Comparison of ENCODE assay signal across 29 mouse cellular contexts in the genomic region with DNA sequence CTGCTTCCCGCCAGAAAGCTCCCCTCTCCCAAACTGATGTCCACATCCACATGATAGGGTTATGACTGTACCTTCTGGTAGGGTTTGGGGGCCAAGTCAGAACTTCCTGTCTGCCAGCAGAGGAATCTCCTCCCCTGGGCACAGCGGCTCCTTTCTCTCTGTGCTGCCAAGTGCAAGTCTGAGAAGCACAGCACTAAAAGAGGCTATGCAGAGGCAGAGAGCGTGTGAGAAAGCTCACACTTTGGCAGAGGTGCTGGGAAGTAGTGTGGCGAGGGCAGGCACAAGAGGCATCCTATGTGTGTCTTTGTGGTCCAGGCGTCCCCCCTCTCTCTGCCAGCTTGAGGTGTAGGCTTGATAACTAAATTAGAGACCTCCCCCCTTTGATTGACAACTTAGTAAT. TPM values are rescaled to one million over a fixed set of nuclear protein-coding genes. Genes with fewer than 3 reads are reported as not detected.
DNase-seq lines count a peak whose midpoint lies in the region; ATAC-seq lines count a peak whose summit lies in the region.
"Had no signal": no experiment of that assay in that cellular context is flagged by ENCODE, and none has a peak within 500 bp of the region (broad histone marks: within the 10 kb centered on the region; RNA-seq: fewer than 3 reads in every experiment).

No protein-coding gene starts in this region.

- 0 out of 2 replicates have a peak overlapping the region, but pooled peaks have one; percentile 5 for H3K27ac ChIP-seq in forebrain, embryonic 12.5 days
- H3K27ac ChIP-seq in forebrain, embryonic 10.5 days, result no peak overlapping the region
- H3K27ac ChIP-seq in hindbrain, embryonic 16.5 days (ENCODE audit: low read depth, low read length), result peak overlapping the region; percentile 2; the same call in 1 of the 2 replicates
- H3K27ac ChIP-seq in hindbrain, embryonic 14.5 days, result no peak overlapping the region
- H3K27ac ChIP-seq: heart, embryonic 15.5 days; kidney, embryonic 15.5 days; midbrain, embryonic 15.5 days had no signal

- no peak for DNase-seq in forebrain, embryonic 10.5 days (ENCODE audit: extremely low spot score, low spot score)
- DNase-seq in hindbrain, embryonic 14.5 days (ENCODE audit: low spot score), result no peak
- peak; percentile 59 for DNase-seq in brain, adult 2 months (ENCODE audit: low read depth, low spot score)
- DNase-seq in cerebellum, adult 11-12 months, result no peak
- no peak for DNase-seq in urinary bladder, postnatal 25 days (ENCODE audit: low spot score)
- DNase-seq: adrenal gland, postnatal 25 days; cerebellum, adult 9-10 months; gastrocnemius, postnatal 36 days; heart, postnatal 4 days; liver; right cerebral cortex, postnatal 4 days had no signal

- H3K4me1 ChIP-seq in forebrain, embryonic 12.5 days, result 0 out of 2 replicates have a peak, but pooled peaks cover 8% of the 10 kb centered on the region
- peaks cover 10% of the 10 kb centered on the region for H3K4me1 ChIP-seq in forebrain, embryonic 10.5 days
- H3K4me1 ChIP-seq in hindbrain, embryonic 16.5 days (ENCODE audit: control insufficient read depth, insufficient read depth, low read depth, low read length), result peaks cover 9% of the 10 kb centered on the region; the same call in 1 of the 2 replicates
- H3K4me1 ChIP-seq in hindbrain, embryonic 14.5 days (replicated peaks; ENCODE audit: control insufficient read depth, insufficient read depth, low read length), result no peaks in the 10 kb centered on the region

- H3K9ac ChIP-seq in forebrain, embryonic 12.5 days, result peak overlapping the region; percentile 7
- no peak overlapping the region; the same call in 1 of the 2 replicates for H3K9ac ChIP-seq in hindbrain, embryonic 16.5 days (ENCODE audit: low read depth, low read length)
- no peak overlapping the region for H3K9ac ChIP-seq in hindbrain, embryonic 14.5 days
- H3K9ac ChIP-seq: heart, embryonic 15.5 days; kidney, embryonic 15.5 days; midbrain, embryonic 15.5 days had no signal

- H3K27me3 ChIP-seq in forebrain, embryonic 12.5 days, result no peaks in the 10 kb centered on the region
- no peaks in the 10 kb centered on the region for H3K27me3 ChIP-seq in forebrain, embryonic 10.5 days (ENCODE audit: poor library complexity, severe bottlenecking)
- H3K27me3 ChIP-seq in hindbrain, embryonic 16.5 days (replicated peaks; ENCODE audit: control insufficient read depth, insufficient read depth, low read length), result no peaks in the 10 kb centered on the region
- no peaks in the 10 kb centered on the region for H3K27me3 ChIP-seq in hindbrain, embryonic 14.5 days (ENCODE audit: control insufficient read depth, insufficient read depth, low read length)
- H3K27me3 ChIP-seq: heart, embryonic 15.5 days; kidney, embryonic 15.5 days; midbrain, embryonic 15.5 days had no signal

- ATAC-seq in forebrain, embryonic 12.5 days (ENCODE audit: low FRiP score), result no peak
- 0 out of 2 replicates have a peak, but pooled peaks have one; percentile 9 for ATAC-seq in hindbrain, embryonic 16.5 days
- no peak for ATAC-seq in hindbrain, embryonic 14.5 days (ENCODE audit: low FRiP score)
- ATAC-seq in megakaryocyte progenitor cell, adult 5-6 weeks (replicated peaks; ENCODE audit: poor library complexity), result 0 out of 2 replicates have a peak, but pooled peaks have one; percentile 10
- ATAC-seq: intestine, postnatal 0 days; lung, postnatal 0 days; midbrain, embryonic 15.5 days had no signal

- H3K9me3 ChIP-seq in forebrain, embryonic 12.5 days, result no peaks in the 10 kb centered on the region
- H3K9me3 ChIP-seq in forebrain, embryonic 10.5 days, result no peaks in the 10 kb centered on the region
- no peaks in the 10 kb centered on the region for H3K9me3 ChIP-seq in hindbrain, embryonic 16.5 days (ENCODE audit: control insufficient read depth, low read length)
- H3K9me3 ChIP-seq in hindbrain, embryonic 14.5 days (ENCODE audit: control insufficient read depth, low read length), result no peaks in the 10 kb centered on the region
- H3K9me3 ChIP-seq: heart, embryonic 15.5 days; kidney, embryonic 15.5 days; midbrain, embryonic 15.5 days had no signal

- H3K4me2 ChIP-seq in forebrain, embryonic 12.5 days, result no peak overlapping the region
- no peak overlapping the region for H3K4me2 ChIP-seq in hindbrain, embryonic 16.5 days (ENCODE audit: low read length)
- H3K4me2 ChIP-seq in hindbrain, embryonic 14.5 days (replicated peaks), result no peak overlapping the region
- H3K4me2 ChIP-seq: heart, embryonic 15.5 days; kidney, embryonic 15.5 days; midbrain, embryonic 15.5 days had no signal

- H3K36me3 ChIP-seq in forebrain, embryonic 12.5 days (replicated peaks), result peaks cover 12% of the 10 kb centered on the region; the same call in 1 of the 2 replicates
- H3K36me3 ChIP-seq in forebrain, embryonic 10.5 days (replicated peaks), result peaks cover 56% of the 10 kb centered on the region
- no peaks in the 10 kb centered on the region for H3K36me3 ChIP-seq in hindbrain, embryonic 16.5 days (ENCODE audit: control insufficient read depth, insufficient read depth, low read length)
- no peaks in the 10 kb centered on the region for H3K36me3 ChIP-seq in hindbrain, embryonic 14.5 days (replicated peaks; ENCODE audit: control insufficient read depth, insufficient read depth)
- H3K36me3 ChIP-seq: G1E; midbrain, embryonic 15.5 days had no signal

- WGBS in forebrain, embryonic 12.5 days, result 77% methylated on average over 5 of the region's 5 CpGs
- 86% methylated on average over 5 of the region's 5 CpGs for WGBS in forebrain, embryonic 10.5 days
- WGBS in hindbrain, embryonic 16.5 days, result 76% methylated on average over 5 of the region's 5 CpGs
- 84% methylated on average over 5 of the region's 5 CpGs for WGBS in hindbrain, embryonic 14.5 days

- no peak overlapping the region for H3K4me3 ChIP-seq in forebrain, embryonic 12.5 days (replicated peaks)
- no peak overlapping the region for H3K4me3 ChIP-seq in forebrain, embryonic 10.5 days
- no peak overlapping the region for H3K4me3 ChIP-seq in hindbrain, embryonic 16.5 days (ENCODE audit: low read length)
- H3K4me3 ChIP-seq in hindbrain, embryonic 14.5 days (replicated peaks; ENCODE audit: low read length), result no peak overlapping the region
- H3K4me3 ChIP-seq: heart, embryonic 15.5 days; kidney, embryonic 15.5 days; midbrain, embryonic 15.5 days; myocyte had no signal

RNA-seq across cellular contexts. Expression of a gene that starts 8.2 kb away (rescaled TPM):
- polyA plus RNA-seq in forebrain, embryonic 12.5 days (2016; fragmentation: Nextera tagmentation; extraction: Ambion mirVana), result 8.8 and 10.8 TPM in 2 replicates
- 8.1 and 8.2 TPM in 2 replicates for polyA plus RNA-seq in forebrain, embryonic 10.5 days (2016; fragmentation: Nextera tagmentation; extraction: Ambion mirVana)
- 7.4 and 7.8 TPM in 2 replicates for polyA plus RNA-seq in hindbrain, embryonic 16.5 days (2015; fragmentation: Nextera tagmentation; extraction: Ambion mirVana)
- polyA plus RNA-seq in hindbrain, embryonic 14.5 days (2014; fragmentation: Nextera tagmentation; extraction: Ambion mirVana), result 10.7 and 11.5 TPM in 2 replicates
- 2.4 and 4.5 TPM in 2 replicates for total RNA-seq in megakaryocyte progenitor cell, adult 5-6 weeks (2015)
- total RNA-seq in megakaryocyte progenitor cell, adult 5-6 weeks (2017), result 1.9 and 3.8 TPM in 2 replicates

RNA-seq across cellular contexts. Expression of a gene that starts 23.3 kb away (rescaled TPM):
- polyA plus RNA-seq in forebrain, embryonic 12.5 days (2016; fragmentation: Nextera tagmentation; extraction: Ambion mirVana), result not detected in 2 replicates
- polyA plus RNA-seq in forebrain, embryonic 10.5 days (2016; fragmentation: Nextera tagmentation; extraction: Ambion mirVana), result not detected in 2 replicates
- 0.11 and 0.24 TPM in 2 replicates for polyA plus RNA-seq in hindbrain, embryonic 16.5 days (2015; fragmentation: Nextera tagmentation; extraction: Ambion mirVana)
- not detected in 2 replicates for polyA plus RNA-seq in hindbrain, embryonic 14.5 days (2014; fragmentation: Nextera tagmentation; extraction: Ambion mirVana)
- total RNA-seq in megakaryocyte progenitor cell, adult 5-6 weeks (2015), result not detected in 2 replicates
- total RNA-seq in megakaryocyte progenitor cell, adult 5-6 weeks (2017), result not detected in 2 replicates
- total RNA-seq: adrenal gland, postnatal 25 days; G1E; gastrocnemius, postnatal 36 days; heart, adult 8-10 months; heart, postnatal 4 days; left cerebral cortex, postnatal 14 days; neutrophil, adult 5-6 weeks had no signal
- polyA plus RNA-seq: cortical plate, adult 2 months; embryonic facial prominence, embryonic 11.5 days; G1E; intestine, postnatal 0 days; kidney, embryonic 15.5 days; large intestine, adult 2 months; liver, embryonic 16.5 days; lung, postnatal 0 days; midbrain, embryonic 15.5 days; myocyte had no signal

RNA-seq across cellular contexts. Expression of a gene that starts 53.9 kb away (rescaled TPM):
- not detected in 2 replicates for polyA plus RNA-seq in forebrain, embryonic 12.5 days (2016; fragmentation: Nextera tagmentation; extraction: Ambion mirVana)
- not detected in 2 replicates for polyA plus RNA-seq in forebrain, embryonic 10.5 days (2016; fragmentation: Nextera tagmentation; extraction: Ambion mirVana)
- polyA plus RNA-seq in hindbrain, embryonic 16.5 days (2015; fragmentation: Nextera tagmentation; extraction: Ambion mirVana), result not detected in 2 replicates
- not detected in 2 replicates for polyA plus RNA-seq in hindbrain, embryonic 14.5 days (2014; fragmentation: Nextera tagmentation; extraction: Ambion mirVana)
- not detected in 2 replicates for total RNA-seq in megakaryocyte progenitor cell, adult 5-6 weeks (2015)
- not detected in 2 replicates for total RNA-seq in megakaryocyte progenitor cell, adult 5-6 weeks (2017)
- total RNA-seq: adrenal gland, postnatal 25 days; G1E; gastrocnemius, postnatal 36 days; heart, adult 8-10 months; heart, postnatal 4 days; layer of hippocampus, postnatal 14 days; left cerebral cortex, postnatal 14 days; neutrophil, adult 5-6 weeks had no signal
- polyA plus RNA-seq: cortical plate, adult 2 months; embryonic facial prominence, embryonic 11.5 days; G1E; heart, embryonic 15.5 days; intestine, postnatal 0 days; kidney, embryonic 15.5 days; large intestine, adult 2 months; liver, embryonic 16.5 days; lung, postnatal 0 days; midbrain, embryonic 15.5 days; myocyte had no signal

RNA-seq across cellular contexts. Expression of a gene that starts 54.2 kb away (rescaled TPM):
- 36.7 and 39.2 TPM in 2 replicates for polyA plus RNA-seq in forebrain, embryonic 12.5 days (2016; fragmentation: Nextera tagmentation; extraction: Ambion mirVana)
- 49.7 and 56.7 TPM in 2 replicates for polyA plus RNA-seq in forebrain, embryonic 10.5 days (2016; fragmentation: Nextera tagmentation; extraction: Ambion mirVana)
- polyA plus RNA-seq in hindbrain, embryonic 16.5 days (2015; fragmentation: Nextera tagmentation; extraction: Ambion mirVana), result 34.2 and 35.3 TPM in 2 replicates
- polyA plus RNA-seq in hindbrain, embryonic 14.5 days (2014; fragmentation: Nextera tagmentation; extraction: Ambion mirVana), result 35.4 and 35.5 TPM in 2 replicates
- total RNA-seq in megakaryocyte progenitor cell, adult 5-6 weeks (2015), result 15.1 and 15.5 TPM in 2 replicates
- total RNA-seq in megakaryocyte progenitor cell, adult 5-6 weeks (2017), result 20.8 TPM in 2 replicates

RNA-seq across cellular contexts. Expression of a gene that starts 54.3 kb away (rescaled TPM):
- polyA plus RNA-seq in forebrain, embryonic 12.5 days (2016; fragmentation: Nextera tagmentation; extraction: Ambion mirVana), result 177 and 179 TPM in 2 replicates
- polyA plus RNA-seq in forebrain, embryonic 10.5 days (2016; fragmentation: Nextera tagmentation; extraction: Ambion mirVana), result 142 and 143 TPM in 2 replicates
- polyA plus RNA-seq in hindbrain, embryonic 16.5 days (2015; fragmentation: Nextera tagmentation; extraction: Ambion mirVana), result 182 and 203 TPM in 2 replicates
- 204 and 219 TPM in 2 replicates for polyA plus RNA-seq in hindbrain, embryonic 14.5 days (2014; fragmentation: Nextera tagmentation; extraction: Ambion mirVana)
- total RNA-seq in megakaryocyte progenitor cell, adult 5-6 weeks (2015), result 88.1 and 94.9 TPM in 2 replicates
- total RNA-seq in megakaryocyte progenitor cell, adult 5-6 weeks (2017), result 50.2 and 60.3 TPM in 2 replicates

Comparison
In these comparisons a context has a peak if more than half of its experiments do, and no peak if none do; other contexts are left out.
1. ATAC-seq: peak in hindbrain, embryonic 16.5 days (single experiment) and megakaryocyte progenitor cell, adult 5-6 weeks (single experiment); none in forebrain, embryonic 12.5 days (single experiment) and hindbrain, embryonic 14.5 days (single experiment).
2. H3K27ac ChIP-seq: peak in forebrain, embryonic 12.5 days (single experiment) and hindbrain, embryonic 16.5 days (single experiment); none in forebrain, embryonic 10.5 days (single experiment) and hindbrain, embryonic 14.5 days (single experiment).